Mouse (Mus musculus) forebrain, embryonic 10.5 days (tissue): Measurements from ENCODE around the gene Pank3. TPM values are rescaled to one million over a fixed set of nuclear protein-coding genes. Genes with fewer than 3 reads are reported as not detected.

ENCODE experiments used
- DNase-seq: peaks from one replicate; pipeline ENCODE4 v3.0.0-alpha.2; 2017; ENCODE audit warnings: low spot score; ENCODE audit errors: extremely low spot score
- H3K27ac ChIP-seq: fragments of 300-500 bp; sonication (generic); 2 replicates; pipeline ENCODE4 v1.5.1; 2016; ENCODE audit warnings: mild to moderate bottlenecking
- H3K27me3 ChIP-seq: fragments of 300-500 bp; sonication (generic); 2 replicates; pipeline ENCODE4 v1.6.1; 2016; ENCODE audit warnings: mild to moderate bottlenecking; ENCODE audit not compliant: poor library complexity, severe bottlenecking
- H3K36me3 ChIP-seq: fragments of 300-500 bp; sonication (generic); replicated peaks from 2 replicates; pipeline ENCODE4 v1.6.1; 2016; ENCODE audit warnings: mild to moderate bottlenecking, moderate library complexity
- H3K4me1 ChIP-seq: fragments of 300-500 bp; sonication (generic); 2 replicates; pipeline ENCODE4 v1.6.1; 2016
- H3K4me3 ChIP-seq: fragments of 300-500 bp; sonication (generic); 2 replicates; pipeline ENCODE4 v1.5.1; 2016; ENCODE audit warnings: mild to moderate bottlenecking, moderate library complexity
- H3K9me3 ChIP-seq: fragments of 300-500 bp; sonication (generic); 2 replicates; pipeline ENCODE4 v1.6.1; 2016; ENCODE audit warnings: mild to moderate bottlenecking, moderate library complexity
- WGBS: fragments of 180-500 bp; shearing (Covaris S2); methylation state at CpG from one replicate; pipeline ENCODE4 v1.1.7; 2016; 5-methylcytosine and 5-hydroxymethylcytosine counted together
- polyA plus RNA-seq: library from polyadenylated mRNA; unstranded; fragments of >200 nt; fragmentation: Nextera tagmentation; extraction: Ambion mirVana; gene quantifications from 2 replicates; pipeline ENCODE4 v1.2.1, GENCODE M21; 2016

Pank3 gene
- polyA plus RNA-seq: 12.0 and 13.4 TPM in 2 replicates

DNA sequence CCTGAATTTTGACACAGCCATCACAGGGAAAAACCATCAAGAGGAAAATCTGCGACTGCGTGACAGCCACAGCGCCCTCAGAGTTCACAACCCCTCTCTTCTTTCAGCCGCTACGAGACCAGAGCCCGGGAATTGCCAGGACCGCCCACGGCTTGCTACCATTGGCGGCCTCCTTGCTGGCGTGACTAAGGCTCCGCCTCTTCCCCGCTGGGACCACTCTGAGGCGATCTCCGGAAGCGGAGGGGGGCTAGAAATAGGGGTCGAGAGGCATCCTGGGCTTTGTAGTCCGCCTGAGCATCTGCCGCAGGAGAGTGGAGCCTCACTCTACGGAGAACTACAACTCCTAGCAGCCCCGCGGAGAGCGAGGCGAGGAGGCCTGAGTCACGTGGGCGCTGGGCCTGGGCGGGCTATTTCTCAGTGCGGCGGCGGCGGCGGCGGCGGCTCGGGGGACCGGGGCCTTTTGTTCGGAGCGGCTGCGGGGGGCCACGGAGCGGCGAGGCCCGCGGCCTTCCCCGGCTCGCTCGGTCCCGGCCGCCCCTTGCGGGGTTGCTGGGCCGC, at the start of gene Pank3:
Gene Pank3, plus strand, starts transcription at position 297 of the 558 bp plus-strand sequence.
- Histone ChIP-seq H3K36me3 (peaks cover 20% of the 10 kb centered on the region), H3K4me1 (peaks cover 21% of the 10 kb centered on the region), H3K27me3 (0 out of 2 replicates have a peak, but pooled peaks cover 4% of the 10 kb centered on the region), H3K27ac (peak within 1 kb of the TSS; percentile 99), H3K4me3 (peak within 1 kb of the TSS; percentile 96), H3K9me3 (no peaks in the 10 kb centered on the region)
- 0% methylated on average over 50 of the region's 50 CpGs for WGBS
- DNase-seq: peak; percentile 97

DNA sequence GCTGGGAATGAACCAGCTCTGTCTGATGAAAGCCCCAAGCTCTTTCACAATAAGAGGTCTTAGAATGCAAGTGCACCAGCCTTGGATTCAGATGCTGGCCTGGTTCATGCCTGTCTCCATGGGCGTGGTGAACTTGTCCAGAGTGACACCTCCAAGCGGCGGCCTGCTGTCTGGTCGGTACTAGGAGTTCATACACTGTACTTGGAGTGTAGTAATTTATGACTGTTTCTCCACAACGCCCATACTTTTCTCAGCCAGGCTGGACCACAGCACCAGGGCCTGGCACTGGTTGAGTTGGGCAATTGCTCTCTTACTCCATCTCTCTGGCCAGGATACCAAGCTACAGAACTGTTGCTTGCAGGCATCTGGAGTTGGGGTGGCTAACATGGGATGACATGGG, 45.4 kb upstream of the Pank3 start:
- H3K27me3 ChIP-seq: no peaks in the 10 kb centered on the region
- DNase-seq: no peak
- H3K4me3 ChIP-seq: no peak overlapping the region
- no peaks in the 10 kb centered on the region for H3K4me1 ChIP-seq
- 93% methylated on average over 5 of the region's 5 CpGs for WGBS
- H3K9me3 ChIP-seq: no peaks in the 10 kb centered on the region
- H3K36me3 ChIP-seq: no peaks in the 10 kb centered on the region
- no peak overlapping the region for H3K27ac ChIP-seq

DNA sequence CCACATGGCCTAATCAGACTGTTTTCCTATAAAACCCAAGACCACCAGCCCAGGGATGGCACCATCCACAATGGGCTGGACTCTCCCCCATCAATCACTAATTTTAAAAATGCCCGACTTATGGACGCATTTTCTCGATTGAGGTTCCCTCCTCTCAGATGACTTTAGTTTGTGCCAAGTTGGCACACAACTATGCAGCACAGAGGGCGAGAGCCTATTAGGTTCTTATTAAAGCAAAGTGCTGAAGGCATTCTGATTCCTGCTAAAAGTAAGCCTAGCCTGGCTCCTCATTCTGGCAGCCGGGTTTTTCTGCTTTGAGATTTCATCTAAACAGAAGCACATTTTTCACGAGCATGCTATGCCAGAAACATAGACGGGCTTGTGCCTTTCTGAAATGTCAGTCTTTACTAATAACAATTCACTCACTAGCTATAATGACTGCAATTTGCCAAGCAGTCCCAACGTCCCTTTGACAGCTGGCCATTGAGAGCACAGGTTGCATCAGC, 42.9 kb upstream of the Pank3 start:
- DNase-seq: no peak
- Histone ChIP-seq H3K36me3 (no peaks in the 10 kb centered on the region), H3K4me3 (no peak overlapping the region), H3K4me1 (no peaks in the 10 kb centered on the region), H3K27ac (no peak overlapping the region), H3K9me3 (no peaks in the 10 kb centered on the region), H3K27me3 (no peaks in the 10 kb centered on the region)
- 81% methylated on average over 8 of the region's 8 CpGs for WGBS

GRCm38 (mm10) chr11:35728200-35728599, 41.1 kb upstream of the Pank3 start:
- DNase-seq: no peak
- Histone ChIP-seq H3K4me1 (no peaks in the 10 kb centered on the region), H3K27ac (no peak overlapping the region), H3K27me3 (no peaks in the 10 kb centered on the region), H3K4me3 (no peak overlapping the region), H3K36me3 (no peaks in the 10 kb centered on the region), H3K9me3 (no peaks in the 10 kb centered on the region; the same call in 1 of the 2 replicates)
- 86% methylated on average over 1 of the region's 1 CpGs for WGBS

GRCm38 (mm10) chr11:35729186-35729585, 40.1 kb upstream of the Pank3 start:
- Histone ChIP-seq H3K36me3 (no peaks in the 10 kb centered on the region), H3K4me3 (no peak overlapping the region), H3K4me1 (no peaks in the 10 kb centered on the region), H3K9me3 (no peaks in the 10 kb centered on the region; the same call in 1 of the 2 replicates), H3K27ac (no peak overlapping the region), H3K27me3 (no peaks in the 10 kb centered on the region)
- 66% methylated on average over 5 of the region's 5 CpGs for WGBS
- DNase-seq: no peak

DNA sequence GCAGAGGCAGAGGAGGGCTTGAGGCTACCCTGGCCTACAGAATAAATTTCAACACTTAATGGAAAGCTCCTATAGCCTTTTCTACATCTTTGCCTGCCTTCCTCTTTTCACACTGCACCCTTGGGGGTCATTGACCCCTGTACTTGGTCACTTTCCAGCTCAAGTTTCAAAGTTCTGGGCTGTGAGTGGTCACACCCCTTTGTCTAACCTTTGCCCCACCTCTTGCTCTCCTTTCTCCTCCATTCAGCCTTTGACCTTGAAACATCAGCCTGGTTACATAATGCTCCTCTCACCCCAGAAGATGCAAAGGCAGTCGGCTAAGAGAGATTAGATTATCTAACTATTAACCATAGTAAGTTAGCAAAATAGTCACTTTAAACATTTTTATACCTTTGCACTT, 36.9 kb upstream of the Pank3 start:
- Histone ChIP-seq H3K4me3 (no peak overlapping the region), H3K27ac (no peak overlapping the region)
- WGBS: 54% methylated on average over 1 of the region's 1 CpGs

DNA sequence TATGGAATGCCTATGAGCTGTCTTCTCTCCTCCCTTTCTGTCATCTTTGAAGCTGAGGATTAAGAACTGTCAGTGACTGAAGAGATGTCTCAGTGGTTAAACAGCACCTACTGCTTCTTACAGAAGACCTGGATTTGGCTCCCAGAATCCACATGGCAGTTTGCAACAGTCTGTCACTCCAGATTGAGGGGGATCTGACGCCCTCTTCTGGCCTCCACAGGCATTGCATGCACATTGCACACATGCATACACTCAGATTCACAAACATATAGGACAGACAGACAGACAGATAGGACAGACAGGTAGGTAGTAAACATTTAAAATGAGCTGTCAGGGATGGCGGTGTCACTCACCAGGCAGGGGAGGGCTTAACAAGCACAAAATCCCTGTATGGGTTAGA, 32.5 kb upstream of the Pank3 start:
- no peaks in the 10 kb centered on the region for H3K27me3 ChIP-seq
- H3K4me3 ChIP-seq: no peak overlapping the region
- H3K9me3 ChIP-seq: no peaks in the 10 kb centered on the region; the same call in 1 of the 2 replicates
- H3K36me3 ChIP-seq: no peaks in the 10 kb centered on the region
- no peak overlapping the region for H3K27ac ChIP-seq
- WGBS: 61% methylated on average over 2 of the region's 2 CpGs
- no peak for DNase-seq
- H3K4me1 ChIP-seq: no peaks in the 10 kb centered on the region

More for the DNA sequence above, 36.9 kb upstream of the Pank3 start:
- Histone ChIP-seq H3K4me1 (no peaks in the 10 kb centered on the region), H3K9me3 (no peaks in the 10 kb centered on the region; the same call in 1 of the 2 replicates), H3K36me3 (no peaks in the 10 kb centered on the region), H3K27me3 (no peaks in the 10 kb centered on the region)
- no peak for DNase-seq

GRCm38 (mm10) chr11:35737262-35737661, 32.0 kb upstream of the Pank3 start:
- WGBS: 98% methylated on average over 2 of the region's 2 CpGs
- no peak for DNase-seq

DNA sequence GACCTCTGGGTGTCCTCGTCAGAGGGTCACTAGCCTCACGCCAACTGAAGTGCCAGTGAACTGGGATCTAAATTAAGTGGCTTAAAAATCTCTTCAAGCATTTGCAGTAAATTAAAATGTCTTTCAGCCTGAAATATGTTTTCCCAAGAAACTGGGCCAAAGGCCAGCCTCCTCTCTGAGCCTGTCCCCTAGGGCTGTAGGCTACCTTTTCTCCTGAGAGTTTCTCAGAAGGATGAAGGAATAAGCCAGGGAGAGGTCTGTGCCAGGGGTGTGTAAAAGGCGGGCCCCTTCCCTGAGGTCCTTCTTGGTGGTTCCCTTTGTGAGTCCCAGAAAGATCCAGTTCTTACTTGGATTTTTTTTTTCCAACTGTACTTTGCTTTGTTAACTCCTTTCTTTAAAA, 31.2 kb upstream of the Pank3 start:
- WGBS: 88% methylated on average over 3 of the region's 3 CpGs
- no peak overlapping the region for H3K4me3 ChIP-seq
- H3K9me3 ChIP-seq: no peaks in the 10 kb centered on the region; the same call in 1 of the 2 replicates
- no peaks in the 10 kb centered on the region for H3K36me3 ChIP-seq
- DNase-seq: no peak
- no peaks in the 10 kb centered on the region for H3K27me3 ChIP-seq
- no peaks in the 10 kb centered on the region for H3K4me1 ChIP-seq
- H3K27ac ChIP-seq: no peak overlapping the region

More at GRCm38 (mm10) chr11:35737262-35737661, 32.0 kb upstream of the Pank3 start:
- H3K27me3 ChIP-seq: no peaks in the 10 kb centered on the region
- no peak overlapping the region for H3K27ac ChIP-seq
- H3K9me3 ChIP-seq: no peaks in the 10 kb centered on the region; the same call in 1 of the 2 replicates
- H3K4me1 ChIP-seq: no peaks in the 10 kb centered on the region
- H3K36me3 ChIP-seq: no peaks in the 10 kb centered on the region
- H3K4me3 ChIP-seq: no peak overlapping the region

- WGBS: 96% methylated on average over 6 of the region's 6 CpGs
- Histone ChIP-seq H3K4me3 (no peak overlapping the region), H3K9me3 (peaks cover 5% of the 10 kb centered on the region; the same call in 1 of the 2 replicates), H3K27me3 (no peaks in the 10 kb centered on the region), H3K36me3 (no peaks in the 10 kb centered on the region), H3K27ac (no peak overlapping the region), H3K4me1 (no peaks in the 10 kb centered on the region)
- no peak for DNase-seq
These were observed 25.7 kb upstream of the Pank3 start for GRCm38 (mm10) chr11:35743586-35743985.

GRCm38 (mm10) chr11:35744571-35744970, 24.7 kb upstream of the Pank3 start:
- no peak for DNase-seq
- H3K4me1 ChIP-seq: no peaks in the 10 kb centered on the region
- H3K27me3 ChIP-seq: no peaks in the 10 kb centered on the region
- peaks cover 5% of the 10 kb centered on the region; the same call in 1 of the 2 replicates for H3K9me3 ChIP-seq
- no peak overlapping the region for H3K27ac ChIP-seq
- no peaks in the 10 kb centered on the region for H3K36me3 ChIP-seq
- WGBS: 92% methylated on average over 6 of the region's 6 CpGs
- H3K4me3 ChIP-seq: no peak overlapping the region

DNA sequence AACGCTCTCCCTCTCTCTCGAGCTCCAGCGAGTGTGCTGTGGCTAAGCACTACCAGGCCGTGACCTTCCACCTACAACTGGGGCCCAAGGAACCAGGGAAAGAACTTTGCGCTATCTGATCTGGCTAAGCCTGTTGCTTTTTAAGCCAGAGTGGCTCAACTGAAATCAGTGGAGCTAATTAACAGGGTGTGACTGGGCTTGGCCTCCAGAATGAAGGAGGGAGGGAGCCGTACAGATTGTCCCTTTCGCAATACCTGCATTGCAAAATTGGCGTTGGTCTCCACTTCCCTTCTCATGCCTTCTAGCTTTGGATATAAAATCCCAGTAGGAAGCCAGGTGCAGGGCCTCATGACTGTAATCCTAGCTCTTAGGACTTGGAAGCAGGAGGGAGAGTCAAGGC, 18.7 kb upstream of the Pank3 start:
- Histone ChIP-seq H3K36me3 (no peaks in the 10 kb centered on the region), H3K9me3 (no peaks in the 10 kb centered on the region), H3K27ac (no peak overlapping the region), H3K27me3 (no peaks in the 10 kb centered on the region), H3K4me3 (no peak overlapping the region), H3K4me1 (no peaks in the 10 kb centered on the region)
- DNase-seq: no peak
- WGBS: 73% methylated on average over 8 of the region's 8 CpGs

GRCm38 (mm10) chr11:35754906-35755418, 14.3 kb upstream of the Pank3 start:
- Histone ChIP-seq H3K27me3 (no peaks in the 10 kb centered on the region), H3K4me1 (0 out of 2 replicates have a peak, but pooled peaks cover 4% of the 10 kb centered on the region), H3K9me3 (no peaks in the 10 kb centered on the region), H3K36me3 (no peaks in the 10 kb centered on the region), H3K27ac (no peak overlapping the region), H3K4me3 (no peak overlapping the region)
- 87% methylated on average over 4 of the region's 4 CpGs for WGBS
- DNase-seq: no peak
